Mouse (Mus musculus) fibroblast of lung, adult 2 months (primary cell): ENCODE results near the gene Agap2.

Experiments
- DNase-seq: peaks from one replicate; pipeline ENCODE4 v3.0.0-alpha.2; 2011; ENCODE audit warnings: low read depth

Gene Agap2

GRCm38 (mm10) chr10:127076082-127076481, 998 bp downstream of the Agap2 start:
- no peak for DNase-seq

- no peak for DNase-seq
These were observed 2.4 kb downstream of the Agap2 start for GRCm38 (mm10) chr10:127077515-127077914.

- DNase-seq, result no peak
These were observed 3.1 kb downstream of the Agap2 start for GRCm38 (mm10) chr10:127078001-127078676.

- DNase-seq, result no peak
These were observed 3.8 kb downstream of the Agap2 start for GRCm38 (mm10) chr10:127078677-127079575.

- DNase-seq, result no peak
These were observed 4.7 kb downstream of the Agap2 start for GRCm38 (mm10) chr10:127079665-127080391.

- DNase-seq, result no peak
These were observed 6.1 kb downstream of the Agap2 start for GRCm38 (mm10) chr10:127080901-127081780.

GRCm38 (mm10) chr10:127081996-127082620, 7.0 kb downstream of the Agap2 start:
- DNase-seq, result no peak

GRCm38 (mm10) chr10:127083292-127083914, 8.3 kb downstream of the Agap2 start:
- no peak for DNase-seq

GRCm38 (mm10) chr10:127083915-127084306, 8.8 kb downstream of the Agap2 start:
- DNase-seq, result no peak

- DNase-seq, result no peak
These were observed 10.0 kb downstream of the Agap2 start for GRCm38 (mm10) chr10:127085052-127085451.

GRCm38 (mm10) chr10:127085633-127086032, 10.5 kb downstream of the Agap2 start:
- no peak for DNase-seq

- DNase-seq, result no peak
These were observed 15.7 kb downstream of the Agap2 start for GRCm38 (mm10) chr10:127090560-127091411.

GRCm38 (mm10) chr10:127091507-127092396, 16.7 kb downstream of the Agap2 start:
- no peak for DNase-seq

GRCm38 (mm10) chr10:127092742-127093141, 17.7 kb downstream of the Agap2 start:
- DNase-seq, result no peak

GRCm38 (mm10) chr10:127094382-127094802, 19.3 kb downstream of the Agap2 start:
- no peak for DNase-seq

- DNase-seq, result no peak
These were observed 23.4 kb downstream of the Agap2 start for GRCm38 (mm10) chr10:127098514-127098913.

GRCm38 (mm10) chr10:127099191-127099590, 24.1 kb downstream of the Agap2 start:
- DNase-seq, result no peak

- DNase-seq, result no peak
These were observed 24.8 kb downstream of the Agap2 start for GRCm38 (mm10) chr10:127099868-127100267.

GRCm38 (mm10) chr10:127100414-127100813, 25.3 kb downstream of the Agap2 start:
- DNase-seq, result no peak
